Mouse (Mus musculus) intestine, embryonic 14.5 days (tissue): Measurements from ENCODE around the gene Tmed3. TPM values are rescaled to one million over a fixed set of nuclear protein-coding genes. Genes with fewer than 3 reads are reported as not detected.

Experiments used
- ATAC-seq: fragments of 200-750 bp; cut with Nextera tagmentation; replicated peaks from 2 replicates; pipeline ENCODE4 v1.8.0; 2017; ENCODE audit warnings: low read depth, moderate number of reproducible peaks, moderate TSS enrichment, moderate library complexity; ENCODE audit not compliant: low FRiP score, low TSS enrichment
- DNase-seq: peaks from one replicate; pipeline ENCODE4 v3.0.0-alpha.2; 2018; ENCODE audit warnings: low spot score
- H3K27ac ChIP-seq: fragments of 300-500 bp; sonication (generic); 2 replicates; pipeline ENCODE4 v1.5.1; 2014; ENCODE audit warnings: low read depth, mild to moderate bottlenecking, control low read depth
- H3K27me3 ChIP-seq: fragments of 300-500 bp; sonication (generic); replicated peaks from 2 replicates; pipeline ENCODE4 v1.6.1; 2014; ENCODE audit warnings: low read length, control low read depth; ENCODE audit not compliant: control insufficient read depth, insufficient read depth
- H3K36me3 ChIP-seq: fragments of 300-500 bp; sonication (generic); 2 replicates; pipeline ENCODE4 v1.6.1; 2014; ENCODE audit warnings: low read length, control low read depth; ENCODE audit not compliant: control insufficient read depth, insufficient read depth
- H3K4me1 ChIP-seq: fragments of 300-500 bp; sonication (generic); replicated peaks from 2 replicates; pipeline ENCODE4 v1.6.1; 2014; ENCODE audit warnings: low read length, control low read depth, mixed read lengths; ENCODE audit not compliant: control insufficient read depth, insufficient read depth
- H3K4me2 ChIP-seq: fragments of 300-500 bp; sonication (generic); 2 replicates; pipeline ENCODE4 v1.6.1; 2014; ENCODE audit warnings: low read length
- H3K4me3 ChIP-seq: fragments of 300-500 bp; sonication (generic); 2 replicates; pipeline ENCODE4 v1.5.1; 2014; ENCODE audit warnings: low read depth, low read length, control low read depth, mixed read lengths
- H3K9ac ChIP-seq: fragments of 300-500 bp; sonication (generic); 2 replicates; pipeline ENCODE4 v1.6.1; 2014; ENCODE audit warnings: mild to moderate bottlenecking, low read length
- H3K9me3 ChIP-seq: fragments of 300-500 bp; sonication (generic); 2 replicates; pipeline ENCODE4 v1.6.1; 2016; ENCODE audit warnings: low read length, control low read depth; ENCODE audit not compliant: control insufficient read depth
- WGBS: fragments of 180-500 bp; shearing (Covaris S2); extraction: QIAGEN DNeasy Blood & Tissue Kit; methylation state at CpG from one replicate; pipeline ENCODE4 v1.1.7; 2014; 5-methylcytosine and 5-hydroxymethylcytosine counted together
- polyA plus RNA-seq: library from polyadenylated mRNA; unstranded; fragments of >200 nt; fragmentation: Nextera tagmentation; extraction: Ambion mirVana; gene quantifications from 2 replicates; pipeline ENCODE4 v1.2.1, GENCODE M21; 2014

Tmed3 gene
- polyA plus RNA-seq, 1 experiment from 2014 or later = 104 TPM

DNA sequence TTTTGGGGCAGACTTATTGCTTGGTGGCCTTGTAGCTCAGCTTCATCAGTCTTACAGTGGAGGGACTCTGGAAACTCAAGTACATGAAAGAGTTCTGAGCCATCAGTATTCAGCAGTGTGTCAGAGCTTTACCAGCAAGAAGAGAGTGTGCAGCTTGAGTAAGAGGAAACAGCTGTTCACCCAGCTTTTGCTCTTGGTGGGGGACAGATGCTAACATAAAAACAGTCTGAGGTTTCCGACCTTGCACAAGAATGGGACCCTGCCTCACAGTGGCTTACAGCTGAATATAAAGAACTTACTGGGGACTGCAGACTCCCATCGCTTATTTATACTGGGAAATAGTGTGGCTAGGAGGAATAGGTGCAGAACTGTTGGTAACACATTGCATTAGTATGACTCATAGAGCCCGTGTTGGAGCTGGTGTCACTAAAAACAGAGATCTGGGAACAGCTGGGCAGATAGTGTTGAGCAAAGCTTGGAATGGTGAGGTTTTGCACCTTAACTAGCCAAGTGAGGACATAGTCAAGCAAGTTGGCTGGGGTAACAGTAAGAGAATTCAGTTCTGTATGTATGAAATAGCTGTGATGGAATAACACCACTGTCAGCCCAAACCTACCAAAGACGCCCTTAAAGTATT is 37.4 kb downstream of the Tmed3 start:
- no peak for DNase-seq
- Histone ChIP-seq H3K4me3 (no peak overlapping the region), H3K4me2 (no peak overlapping the region), H3K27ac (no peak overlapping the region), H3K9me3 (no peaks in the 10 kb centered on the region), H3K36me3 (no peaks in the 10 kb centered on the region), H3K9ac (no peak overlapping the region), H3K27me3 (no peaks in the 10 kb centered on the region), H3K4me1 (no peaks in the 10 kb centered on the region)
- WGBS = 78% methylated on average over 4 of the region's 4 CpGs
- no peak for ATAC-seq

DNA sequence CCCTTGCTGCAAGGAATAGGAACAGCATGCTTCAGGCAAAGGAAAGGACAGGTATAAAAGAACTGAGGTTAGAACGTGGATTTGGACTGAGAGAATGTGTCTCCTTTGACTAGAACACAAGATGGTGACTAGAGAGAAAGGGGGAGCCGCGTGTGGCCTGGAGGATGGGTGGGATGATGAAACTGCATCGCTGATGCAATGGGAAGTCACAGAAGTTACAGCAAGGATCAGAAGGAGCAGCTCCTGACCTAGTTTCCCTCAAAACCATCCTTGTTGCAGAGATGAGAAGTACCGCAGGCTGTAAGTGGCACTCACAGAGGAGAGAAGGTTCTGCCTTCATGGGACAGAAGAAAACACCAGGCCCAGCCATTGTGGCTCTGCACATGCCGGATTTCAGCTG is 54.0 kb downstream of the Tmed3 start:
- Histone ChIP-seq H3K36me3 (no peaks in the 10 kb centered on the region), H3K9ac (no peak overlapping the region), H3K4me3 (no peak overlapping the region), H3K27me3 (no peaks in the 10 kb centered on the region), H3K9me3 (no peaks in the 10 kb centered on the region), H3K4me1 (no peaks in the 10 kb centered on the region), H3K27ac (no peak overlapping the region), H3K4me2 (no peak overlapping the region)
- DNase-seq = no peak
- ATAC-seq = no peak
- 76% methylated on average over 6 of the region's 6 CpGs for WGBS

Other genes with a start within 250 kb of the Tmed3 start
- 0.12 and 0.15 TPM in 2 replicates for gene Minar1, start 81.9 kb downstream of the Tmed3 start, polyA plus RNA-seq
- 0.04 TPM in 1 of 2 replicates, not detected in the other for gene Ankrd34c, start 33.4 kb upstream of the Tmed3 start, polyA plus RNA-seq
- 0.35 TPM in 1 of 2 replicates, not detected in the other for gene Rasgrf1, start 204.8 kb upstream of the Tmed3 start, polyA plus RNA-seq